Mouse (Mus musculus) heart, postnatal 0 days (tissue): ENCODE measurements around the gene Plau. TPM values are rescaled to one million over a fixed set of nuclear protein-coding genes. Genes with fewer than 3 reads are reported as not detected.

Experiments used
- ATAC-seq: fragments of 200-750 bp; cut with Nextera tagmentation; 2 replicates; pipeline ENCODE4 v1.8.0; 2017; ENCODE audit warnings: low read depth, moderate number of reproducible peaks, moderate library complexity; ENCODE audit not compliant: insufficient read depth
- DNase-seq: peaks from one replicate; pipeline ENCODE4 v3.0.0-alpha.2; 2016; ENCODE audit warnings: low spot score
- H3K27ac ChIP-seq: fragments of 300-500 bp; sonication (generic); 2 replicates; pipeline ENCODE4 v1.5.1; 2014; ENCODE audit warnings: low read depth, mild to moderate bottlenecking
- H3K27me3 ChIP-seq: fragments of 300-500 bp; sonication (generic); 2 replicates; pipeline ENCODE4 v1.6.1; 2014; ENCODE audit warnings: low read length, mixed read lengths; ENCODE audit not compliant: control insufficient read depth, insufficient read depth
- H3K36me3 ChIP-seq: fragments of 300-500 bp; sonication (generic); replicated peaks from 2 replicates; pipeline ENCODE4 v1.6.1; 2014; ENCODE audit warnings: low read length, mixed read lengths; ENCODE audit not compliant: control insufficient read depth, insufficient read depth
- H3K4me1 ChIP-seq: fragments of 300-500 bp; sonication (generic); 2 replicates; pipeline ENCODE4 v1.6.1; 2014; ENCODE audit warnings: antibody characterized with exemption; ENCODE audit not compliant: control insufficient read depth, insufficient read depth
- H3K4me2 ChIP-seq: fragments of 300-500 bp; sonication (generic); 2 replicates; pipeline ENCODE4 v1.6.1; 2014; ENCODE audit warnings: low read depth, mild to moderate bottlenecking, low read length, moderate library complexity
- H3K4me3 ChIP-seq: fragments of 300-500 bp; sonication (generic); 2 replicates; pipeline ENCODE4 v1.5.1; 2014; ENCODE audit warnings: low read depth, low read length
- H3K9ac ChIP-seq: fragments of 300-500 bp; sonication (generic); replicated peaks from 2 replicates; pipeline ENCODE4 v1.6.1; 2014; ENCODE audit warnings: low read depth, low read length, mixed read lengths
- H3K9me3 ChIP-seq: fragments of 300-500 bp; sonication (generic); replicated peaks from 2 replicates; pipeline ENCODE4 v1.6.1; 2016; ENCODE audit warnings: low read length; ENCODE audit not compliant: control insufficient read depth
- CTCF ChIP-seq: IDR thresholded peaks from 2 replicates; pipeline ENCODE4 v1.5.1; 2016; ENCODE audit warnings: antibody characterized with exemption, control low read depth, low read depth
- EP300 ChIP-seq: IDR thresholded peaks from 2 replicates; pipeline ENCODE4 v1.6.1; 2016; ENCODE audit warnings: antibody characterized with exemption, low read depth
- WGBS: fragments of 180-500 bp; shearing (Covaris S2); extraction: QIAGEN DNeasy Blood & Tissue Kit; methylation state at CpG from one replicate; pipeline ENCODE4 v1.1.7; 2014; 5-methylcytosine and 5-hydroxymethylcytosine counted together
- polyA plus RNA-seq: library from polyadenylated mRNA; unstranded; fragments of >200 nt; fragmentation: Nextera tagmentation; extraction: Ambion mirVana; gene quantifications from 2 replicates; pipeline ENCODE4 v1.2.1, GENCODE M21; 2015
- total RNA-seq: library from RNA; depleted of rRNA; stranded (reverse); fragments of >200 nt; gene quantifications from 2 replicates; pipeline ENCODE4 v1.2.3, GENCODE M21; 2014; ENCODE audit warnings: low replicate concordance

Gene Plau
- total and polyA plus RNA-seq, 2 experiments from 2014 or later, result 0.89 to 4.2 TPM

GRCm38 (mm10) chr14:20794589-20794988, 41.9 kb upstream of the Plau start:
- WGBS, result 8% methylated on average over 9 of the region's 9 CpGs
- no peaks in the 10 kb centered on the region for H3K9me3 ChIP-seq
- H3K36me3 ChIP-seq, result peaks cover 22% of the 10 kb centered on the region
- H3K4me2 ChIP-seq, result peak overlapping the region; percentile 96
- H3K9ac ChIP-seq, result peak overlapping the region; percentile 86
- peak overlapping the region; percentile 94 for H3K27ac ChIP-seq
- peak overlapping the region; percentile 85 for H3K4me3 ChIP-seq
- H3K27me3 ChIP-seq, result no peaks in the 10 kb centered on the region
- H3K4me1 ChIP-seq, result peaks cover 7% of the 10 kb centered on the region; the same call in 1 of the 2 replicates
- ATAC-seq (no peak), DNase-seq (no peak)
- TF ChIP-seq CTCF (no peak), EP300 (no peak)

DNA sequence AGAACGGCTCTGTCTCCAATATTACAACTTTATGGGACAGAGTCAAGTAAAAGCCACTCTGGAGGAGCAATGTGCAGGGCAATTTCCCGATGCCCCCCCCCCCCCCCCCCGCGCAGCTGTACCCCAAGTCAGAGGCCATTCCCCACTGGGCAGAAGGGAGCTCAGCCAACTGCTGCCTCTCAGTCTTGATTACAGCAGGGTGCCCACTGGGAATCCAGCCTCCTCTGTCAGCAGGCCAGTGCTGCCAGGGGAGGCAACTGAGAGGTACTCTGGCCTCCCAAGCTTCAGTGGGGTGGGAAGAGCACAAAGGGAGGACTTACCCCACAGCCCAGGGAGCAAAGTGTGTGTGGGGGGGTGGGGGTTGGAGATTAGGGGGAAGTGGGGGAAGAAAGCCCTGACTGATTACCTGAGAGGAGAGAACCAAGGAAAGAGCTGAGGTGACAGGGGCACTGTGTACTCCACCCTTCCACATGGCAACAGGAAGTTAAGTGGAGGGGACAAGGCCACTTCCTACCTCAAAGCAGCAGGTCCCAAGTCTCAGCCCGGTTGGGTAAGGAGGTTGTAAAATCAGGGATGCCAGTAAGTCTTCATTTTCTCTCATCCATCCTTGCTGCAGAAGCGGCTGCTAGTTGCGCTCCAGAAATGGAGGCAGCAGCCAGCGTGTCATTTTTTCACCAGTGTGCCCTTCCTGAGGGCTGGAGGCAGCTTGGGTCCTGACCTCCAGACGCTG, 40.9 kb upstream of the Plau start:
- ATAC-seq, result no peak
- Histone ChIP-seq H3K4me2 (peak overlapping the region; percentile 96), H3K27me3 (no peaks in the 10 kb centered on the region), H3K27ac (peak overlapping the region; percentile 94), H3K36me3 (peaks cover 12% of the 10 kb centered on the region), H3K9me3 (no peaks in the 10 kb centered on the region), H3K4me3 (peak overlapping the region; percentile 85; the same call in 1 of the 2 replicates), H3K9ac (peak overlapping the region; percentile 86; the same call in 1 of the 2 replicates), H3K4me1 (peaks cover 7% of the 10 kb centered on the region; the same call in 1 of the 2 replicates)
- DNase-seq, result no peak
- WGBS, result 49% methylated on average over 8 of the region's 9 CpGs
- TF ChIP-seq CTCF (no peak), EP300 (no peak)

GRCm38 (mm10) chr14:20796170-20796569, 40.3 kb upstream of the Plau start:
- ATAC-seq (no peak), DNase-seq (no peak)
- Histone ChIP-seq H3K4me1 (peaks cover 7% of the 10 kb centered on the region; the same call in 1 of the 2 replicates), H3K4me2 (no peak overlapping the region), H3K27me3 (no peaks in the 10 kb centered on the region), H3K4me3 (no peak overlapping the region), H3K36me3 (peaks cover 6% of the 10 kb centered on the region; the same call in 1 of the 2 replicates), H3K9me3 (no peaks in the 10 kb centered on the region), H3K9ac (no peak overlapping the region), H3K27ac (peak overlapping the region; percentile 94)
- no peak for TF ChIP-seq CTCF
- TF ChIP-seq EP300, result no peak
- WGBS, result 77% methylated on average over 8 of the region's 8 CpGs

DNA sequence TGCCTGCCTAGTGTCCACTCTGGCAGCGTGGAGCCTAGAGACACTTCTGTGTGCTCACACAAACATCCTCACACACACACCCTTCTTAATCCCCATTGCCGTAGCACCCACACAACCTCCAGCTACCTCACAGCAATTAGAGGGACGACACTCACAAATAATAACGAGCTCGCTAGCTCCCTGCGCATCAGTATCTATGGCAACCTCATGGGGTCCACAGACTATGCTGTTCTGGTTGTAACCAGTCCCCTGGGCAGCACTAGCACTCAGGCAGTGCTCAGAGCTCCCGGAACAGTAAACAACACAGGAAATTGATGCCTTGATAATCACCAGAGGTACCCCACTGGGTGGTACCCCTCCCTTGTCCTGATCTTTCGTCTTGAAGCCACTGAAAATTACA, 39.8 kb upstream of the Plau start:
- 76% methylated on average over 8 of the region's 8 CpGs for WGBS

DNA sequence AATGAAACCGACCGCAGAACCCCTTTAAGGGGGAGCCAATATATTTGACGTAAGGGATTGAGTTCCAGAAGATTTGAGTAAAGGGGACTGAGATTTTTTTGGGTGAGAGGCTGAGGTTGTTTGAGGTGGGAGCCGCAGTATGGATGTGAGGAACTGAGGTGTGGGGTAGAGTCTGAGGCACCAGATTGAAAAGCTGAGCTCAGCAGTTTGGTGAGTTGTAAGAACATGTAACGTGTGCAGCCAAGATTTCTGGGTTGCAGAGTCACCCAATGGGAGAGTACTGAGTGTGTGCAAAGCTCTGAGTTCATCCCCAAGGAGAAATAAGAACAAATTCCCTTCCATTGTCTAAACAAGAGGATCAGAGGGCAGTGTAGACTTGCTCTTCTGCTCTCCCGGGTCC, 38.2 kb upstream of the Plau start:
- Histone ChIP-seq H3K27ac (no peak overlapping the region), H3K4me1 (peaks cover 7% of the 10 kb centered on the region; the same call in 1 of the 2 replicates), H3K36me3 (no peaks in the 10 kb centered on the region), H3K9ac (no peak overlapping the region), H3K4me2 (no peak overlapping the region), H3K27me3 (no peaks in the 10 kb centered on the region), H3K9me3 (no peaks in the 10 kb centered on the region), H3K4me3 (no peak overlapping the region)
- WGBS, result 80% methylated on average over 6 of the region's 6 CpGs
- DNase-seq (peak; percentile 4), ATAC-seq (no peak)
- no peak for TF ChIP-seq EP300
- TF ChIP-seq CTCF, result no peak

More for the DNA sequence above, 39.8 kb upstream of the Plau start:
- Histone ChIP-seq H3K9me3 (no peaks in the 10 kb centered on the region), H3K9ac (no peak overlapping the region), H3K36me3 (peaks cover 2% of the 10 kb centered on the region; the same call in 1 of the 2 replicates), H3K4me3 (no peak overlapping the region), H3K4me1 (peaks cover 7% of the 10 kb centered on the region; the same call in 1 of the 2 replicates), H3K27ac (0 out of 2 replicates have a peak overlapping the region, but pooled peaks have one; percentile 94), H3K4me2 (no peak overlapping the region), H3K27me3 (no peaks in the 10 kb centered on the region)
- ATAC-seq (no peak), DNase-seq (no peak)
- no peak for TF ChIP-seq CTCF
- TF ChIP-seq EP300, result no peak
